Mouse (Mus musculus) intestine, embryonic 14.5 days (tissue): ENCODE data around the gene Dohh. TPM values are rescaled to one million over a fixed set of nuclear protein-coding genes. Genes with fewer than 3 reads are reported as not detected.

ENCODE experiments used
- ATAC-seq: fragments of 200-750 bp; cut with Nextera tagmentation; replicated peaks from 2 replicates; pipeline ENCODE4 v1.8.0; 2017; ENCODE audit warnings: low read depth, moderate number of reproducible peaks, moderate TSS enrichment, moderate library complexity; ENCODE audit not compliant: low FRiP score, low TSS enrichment
- DNase-seq: peaks from one replicate; pipeline ENCODE4 v3.0.0-alpha.2; 2018; ENCODE audit warnings: low spot score
- H3K27ac ChIP-seq: fragments of 300-500 bp; sonication (generic); 2 replicates; pipeline ENCODE4 v1.5.1; 2014; ENCODE audit warnings: low read depth, mild to moderate bottlenecking, control low read depth
- H3K27me3 ChIP-seq: fragments of 300-500 bp; sonication (generic); replicated peaks from 2 replicates; pipeline ENCODE4 v1.6.1; 2014; ENCODE audit warnings: low read length, control low read depth; ENCODE audit not compliant: control insufficient read depth, insufficient read depth
- H3K36me3 ChIP-seq: fragments of 300-500 bp; sonication (generic); 2 replicates; pipeline ENCODE4 v1.6.1; 2014; ENCODE audit warnings: low read length, control low read depth; ENCODE audit not compliant: control insufficient read depth, insufficient read depth
- H3K4me1 ChIP-seq: fragments of 300-500 bp; sonication (generic); replicated peaks from 2 replicates; pipeline ENCODE4 v1.6.1; 2014; ENCODE audit warnings: low read length, control low read depth, mixed read lengths; ENCODE audit not compliant: control insufficient read depth, insufficient read depth
- H3K4me2 ChIP-seq: fragments of 300-500 bp; sonication (generic); 2 replicates; pipeline ENCODE4 v1.6.1; 2014; ENCODE audit warnings: low read length
- H3K4me3 ChIP-seq: fragments of 300-500 bp; sonication (generic); 2 replicates; pipeline ENCODE4 v1.5.1; 2014; ENCODE audit warnings: low read depth, low read length, control low read depth, mixed read lengths
- H3K9ac ChIP-seq: fragments of 300-500 bp; sonication (generic); 2 replicates; pipeline ENCODE4 v1.6.1; 2014; ENCODE audit warnings: mild to moderate bottlenecking, low read length
- H3K9me3 ChIP-seq: fragments of 300-500 bp; sonication (generic); 2 replicates; pipeline ENCODE4 v1.6.1; 2016; ENCODE audit warnings: low read length, control low read depth; ENCODE audit not compliant: control insufficient read depth
- WGBS: fragments of 180-500 bp; shearing (Covaris S2); extraction: QIAGEN DNeasy Blood & Tissue Kit; methylation state at CpG from one replicate; pipeline ENCODE4 v1.1.7; 2014; 5-methylcytosine and 5-hydroxymethylcytosine counted together
- polyA plus RNA-seq: library from polyadenylated mRNA; unstranded; fragments of >200 nt; fragmentation: Nextera tagmentation; extraction: Ambion mirVana; gene quantifications from 2 replicates; pipeline ENCODE4 v1.2.1, GENCODE M21; 2014

Dohh gene
- polyA plus RNA-seq, 1 experiment from 2014 or later: 70.7 TPM

GRCm38 (mm10) chr10:81345162-81345534 lies 39.1 kb upstream of the Dohh start:
- H3K27me3 ChIP-seq: peaks cover 33% of the 10 kb centered on the region
- no peaks in the 10 kb centered on the region for H3K9me3 ChIP-seq
- H3K36me3 ChIP-seq: peaks cover 6% of the 10 kb centered on the region
- DNase-seq (no peak), ATAC-seq (no peak)
- no peak overlapping the region for H3K4me2 ChIP-seq
- no peak overlapping the region for H3K27ac ChIP-seq
- H3K4me3 ChIP-seq: no peak overlapping the region
- 89% methylated on average over 4 of the region's 4 CpGs for WGBS
- H3K4me1 ChIP-seq: peaks cover 34% of the 10 kb centered on the region
- no peak overlapping the region for H3K9ac ChIP-seq

GRCm38 (mm10) chr10:81346453-81347067 lies 37.7 kb upstream of the Dohh start:
- 9% methylated on average over 54 of the region's 55 CpGs for WGBS
- no peak overlapping the region for H3K27ac ChIP-seq

GRCm38 (mm10) chr10:81349146-81349545 lies 35.1 kb upstream of the Dohh start:
- H3K27ac ChIP-seq: 0 out of 2 replicates have a peak overlapping the region, but pooled peaks have one; percentile 62
- no peaks in the 10 kb centered on the region for H3K9me3 ChIP-seq
- DNase-seq (no peak), ATAC-seq (0 out of 2 replicates have a peak, but pooled peaks have one; percentile 4)
- peak overlapping the region; percentile 66 for H3K4me3 ChIP-seq
- whole genome bisulfite sequencing: 8% methylated on average over 12 of the region's 12 CpGs
- H3K4me1 ChIP-seq: peaks cover 26% of the 10 kb centered on the region
- H3K4me2 ChIP-seq: peak overlapping the region; percentile 88
- peaks cover 6% of the 10 kb centered on the region for H3K36me3 ChIP-seq
- H3K9ac ChIP-seq: no peak overlapping the region
- H3K27me3 ChIP-seq: peaks cover 9% of the 10 kb centered on the region

More at GRCm38 (mm10) chr10:81346453-81347067, 37.7 kb upstream of the Dohh start:
- no peak for DNase-seq
- Histone ChIP-seq H3K4me1 (peaks cover 31% of the 10 kb centered on the region), H3K27me3 (peaks cover 33% of the 10 kb centered on the region), H3K36me3 (peaks cover 6% of the 10 kb centered on the region), H3K9me3 (no peaks in the 10 kb centered on the region), H3K4me2 (peak overlapping the region; percentile 47), H3K4me3 (peak overlapping the region; percentile 17; the same call in 1 of the 2 replicates), H3K9ac (no peak overlapping the region)
- ATAC-seq: no peak; the same call in 1 of the 2 replicates

GRCm38 (mm10) chr10:81349961-81350350 lies 34.3 kb upstream of the Dohh start:
- H3K9ac ChIP-seq: peak overlapping the region; percentile 78
- peak; percentile 20 for ATAC-seq
- H3K27me3 ChIP-seq: 0 out of 2 replicates have a peak, but pooled peaks cover 2% of the 10 kb centered on the region
- H3K4me1 ChIP-seq: peaks cover 26% of the 10 kb centered on the region
- H3K4me3 ChIP-seq: peak overlapping the region; percentile 66
- H3K36me3 ChIP-seq: peaks cover 6% of the 10 kb centered on the region
- WGBS: under 1% methylated on average over 29 of the region's 29 CpGs
- no peaks in the 10 kb centered on the region for H3K9me3 ChIP-seq
- DNase-seq: no peak
- peak overlapping the region; percentile 62 for H3K27ac ChIP-seq
- H3K4me2 ChIP-seq: peak overlapping the region; percentile 88

- under 1% methylated on average over 54 of the region's 54 CpGs for whole genome bisulfite sequencing
- peak; percentile 97 for DNase-seq
- peak; percentile 92 for ATAC-seq
- Histone ChIP-seq H3K4me1 (peaks cover 26% of the 10 kb centered on the region), H3K27me3 (no peaks in the 10 kb centered on the region), H3K9me3 (no peaks in the 10 kb centered on the region), H3K9ac (peak within 1 kb of the TSS; percentile 78), H3K4me3 (peak within 1 kb of the TSS; percentile 66), H3K27ac (peak within 1 kb of the TSS; percentile 62), H3K4me2 (peak within 1 kb of the TSS; percentile 88), H3K36me3 (peaks cover 6% of the 10 kb centered on the region)
Observed at GRCm38 (mm10) chr10:81350351-81351063, 33.7 kb upstream of the Dohh start, which contains the start of gene Hmg20b. Hmg20b (minus strand) TSS chr10:81350480.

GRCm38 (mm10) chr10:81351678-81352291 lies 32.4 kb upstream of the Dohh start:
- Histone ChIP-seq H3K4me1 (peaks cover 24% of the 10 kb centered on the region), H3K4me2 (no peak overlapping the region), H3K36me3 (peaks cover 6% of the 10 kb centered on the region), H3K27me3 (no peaks in the 10 kb centered on the region), H3K4me3 (no peak overlapping the region), H3K27ac (no peak overlapping the region), H3K9ac (no peak overlapping the region), H3K9me3 (no peaks in the 10 kb centered on the region)
- WGBS: 14% methylated on average over 9 of the region's 9 CpGs
- DNase-seq (no peak), ATAC-seq (no peak)

GRCm38 (mm10) chr10:81354738-81355477 lies 29.3 kb upstream of the Dohh start:
- no peak for DNase-seq
- no peaks in the 10 kb centered on the region for H3K27me3 ChIP-seq
- 69% methylated on average over 9 of the region's 9 CpGs for WGBS
- H3K4me1 ChIP-seq: peaks cover 22% of the 10 kb centered on the region
- no peak overlapping the region for H3K9ac ChIP-seq
- no peak for ATAC-seq
- H3K27ac ChIP-seq: no peak overlapping the region
- no peak overlapping the region for H3K4me2 ChIP-seq
- no peak overlapping the region for H3K4me3 ChIP-seq
- no peaks in the 10 kb centered on the region for H3K9me3 ChIP-seq
- no peaks in the 10 kb centered on the region for H3K36me3 ChIP-seq

- H3K4me2 ChIP-seq: no peak overlapping the region
- peaks cover 22% of the 10 kb centered on the region for H3K4me1 ChIP-seq
- WGBS: 77% methylated on average over 4 of the region's 4 CpGs
- H3K4me3 ChIP-seq: no peak overlapping the region
- no peaks in the 10 kb centered on the region for H3K27me3 ChIP-seq
- no peaks in the 10 kb centered on the region for H3K9me3 ChIP-seq
- H3K9ac ChIP-seq: no peak overlapping the region
- no peak for DNase-seq
- no peaks in the 10 kb centered on the region for H3K36me3 ChIP-seq
- no peak for ATAC-seq
- H3K27ac ChIP-seq: no peak overlapping the region
Observed at GRCm38 (mm10) chr10:81355533-81355932, 28.7 kb upstream of the Dohh start.
